Mouse (Mus musculus) liver, postnatal 0 days (tissue): ENCODE measurements around the gene Sdad1.

Source experiments
- CTCF ChIP-seq: sonication (generic); IDR thresholded peaks from 2 replicates; pipeline ENCODE4 v1.5.1; 2016; ENCODE audit warnings: antibody characterized with exemption, low read depth
- EP300 ChIP-seq: IDR thresholded peaks from 2 replicates; pipeline ENCODE4 v1.6.1; 2016; ENCODE audit warnings: antibody characterized with exemption, low read depth, mild to moderate bottlenecking

GRCm38 (mm10) chr5:92252797-92253343 is 57.4 kb downstream of the Sdad1 start:
- TF ChIP-seq CTCF (peak; percentile 39), EP300 (no peak)
